In the genomic region with DNA sequence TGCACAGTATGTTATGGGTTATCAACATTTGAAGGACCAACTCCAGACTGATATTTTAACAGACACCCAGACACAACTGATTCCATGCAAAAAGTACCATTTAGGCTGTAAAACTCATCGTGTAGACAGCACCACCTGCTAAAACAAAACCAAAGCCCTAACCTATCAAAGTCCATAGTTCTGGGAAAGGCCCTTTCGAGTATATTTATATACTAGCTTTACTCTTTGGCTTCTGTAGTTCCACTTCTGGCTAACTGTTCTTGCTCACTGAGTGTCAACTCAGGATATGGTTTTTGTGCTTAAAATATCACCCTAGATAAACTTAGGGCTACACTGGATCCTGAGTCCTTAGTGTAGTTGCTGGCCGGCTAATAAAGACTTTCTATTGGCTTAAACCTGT, we compare ENCODE assay signal across 27 mouse cellular contexts. TPM values are rescaled to one million over a fixed set of nuclear protein-coding genes. Genes with fewer than 3 reads are reported as not detected.
"Had no signal": no experiment of that assay in that cellular context is flagged by ENCODE, and none has a peak within 500 bp of the region (broad histone marks: within the 10 kb centered on the region; RNA-seq: fewer than 3 reads in every experiment).

No protein-coding gene starts in this region.

- H3K9me3 ChIP-seq: embryonic facial prominence, embryonic 12.5 days; embryonic facial prominence, embryonic 13.5 days; embryonic facial prominence, embryonic 15.5 days; forebrain, embryonic 10.5 days; forebrain, embryonic 12.5 days; forebrain, embryonic 13.5 days; forebrain, embryonic 15.5 days; heart, embryonic 10.5 days had no signal

- DNase-seq: cerebellum, adult 9-10 months; cerebellum, adult 9-11 months; cerebellum, postnatal 10 days; cerebellum, postnatal 14 days; cerebellum, postnatal 25 days; cerebellum, postnatal 36 days; embryo, embryonic 11 days; forebrain, postnatal 0 days; gastrocnemius, adult 2 months; gastrocnemius, postnatal 10 days; gastrocnemius, postnatal 14 days; gastrocnemius, postnatal 25 days; gastrocnemius, postnatal 36 days; heart, adult 11 months; heart, adult 18-20 months; heart, adult 2 months had no signal

- H3K4me2 ChIP-seq: embryonic facial prominence, embryonic 12.5 days; embryonic facial prominence, embryonic 13.5 days; embryonic facial prominence, embryonic 15.5 days; forebrain, embryonic 12.5 days; forebrain, embryonic 13.5 days; forebrain, embryonic 15.5 days had no signal

- H3K4me1 ChIP-seq: embryonic facial prominence, embryonic 12.5 days; embryonic facial prominence, embryonic 13.5 days; embryonic facial prominence, embryonic 15.5 days; forebrain, embryonic 10.5 days; forebrain, embryonic 12.5 days; forebrain, embryonic 13.5 days; forebrain, embryonic 15.5 days; heart, embryonic 10.5 days had no signal

- H3K4me3 ChIP-seq: embryonic facial prominence, embryonic 12.5 days; embryonic facial prominence, embryonic 13.5 days; embryonic facial prominence, embryonic 15.5 days; erythroblast, embryonic 14.5 days; forebrain, embryonic 10.5 days; forebrain, embryonic 12.5 days; forebrain, embryonic 13.5 days; forebrain, embryonic 15.5 days; gastrocnemius, adult 2 months; heart, adult 2 months; heart, embryonic 10.5 days had no signal

- H3K27ac ChIP-seq: embryonic facial prominence, embryonic 12.5 days; embryonic facial prominence, embryonic 13.5 days; embryonic facial prominence, embryonic 15.5 days; forebrain, embryonic 10.5 days; forebrain, embryonic 12.5 days; forebrain, embryonic 13.5 days; forebrain, embryonic 15.5 days; gastrocnemius, adult 2 months; heart, adult 2 months; heart, embryonic 10.5 days had no signal

- H3K36me3 ChIP-seq: embryonic facial prominence, embryonic 12.5 days; embryonic facial prominence, embryonic 13.5 days; embryonic facial prominence, embryonic 15.5 days; forebrain, embryonic 10.5 days; forebrain, embryonic 12.5 days; forebrain, embryonic 15.5 days; heart, embryonic 10.5 days had no signal

- H3K27me3 ChIP-seq: embryonic facial prominence, embryonic 12.5 days; embryonic facial prominence, embryonic 13.5 days; embryonic facial prominence, embryonic 15.5 days; forebrain, embryonic 12.5 days; forebrain, embryonic 13.5 days; forebrain, embryonic 15.5 days had no signal

- H3K9ac ChIP-seq: embryonic facial prominence, embryonic 12.5 days; embryonic facial prominence, embryonic 13.5 days; embryonic facial prominence, embryonic 15.5 days; forebrain, embryonic 12.5 days; forebrain, embryonic 13.5 days; forebrain, embryonic 15.5 days; forebrain, postnatal 0 days had no signal

RNA-seq across cellular contexts. Expression of gene Tmem178b, which starts 51.8 kb away (rescaled TPM):
- total RNA-seq: common myeloid progenitor, adult 5-6 weeks; granulocyte monocyte progenitor cell, adult 5-6 weeks had no signal
- polyA plus RNA-seq: erythroblast, embryonic 14.5 days had no signal
